Mouse (Mus musculus) midbrain, postnatal 0 days (tissue): ENCODE results near the gene Ccna2. TPM values are rescaled to one million over a fixed set of nuclear protein-coding genes. Genes with fewer than 3 reads are reported as not detected.

Experiments used
- ATAC-seq: fragments of 200-750 bp; cut with Nextera tagmentation; 2 replicates; pipeline ENCODE4 v1.8.0; 2017; ENCODE audit warnings: moderate number of reproducible peaks, mild to moderate bottlenecking, moderate TSS enrichment, moderate library complexity; ENCODE audit not compliant: low FRiP score
- DNase-seq: peaks from one replicate; pipeline ENCODE4 v3.0.0-alpha.2; 2015; ENCODE audit warnings: low spot score
- H3K27ac ChIP-seq: fragments of 300-500 bp; sonication (generic); 2 replicates; pipeline ENCODE4 v1.5.1; 2014; ENCODE audit warnings: low read depth, mild to moderate bottlenecking, low read length, mixed read lengths
- H3K27me3 ChIP-seq: fragments of 300-500 bp; sonication (generic); 2 replicates; pipeline ENCODE4 v1.6.1; 2014; ENCODE audit warnings: low read length, control low read depth, mixed read lengths; ENCODE audit not compliant: insufficient read depth
- H3K36me3 ChIP-seq: fragments of 300-500 bp; sonication (generic); 2 replicates; pipeline ENCODE4 v1.6.1; 2014; ENCODE audit warnings: low read length, control low read depth, mixed read lengths; ENCODE audit not compliant: insufficient read depth
- H3K4me1 ChIP-seq: fragments of 300-500 bp; sonication (generic); 2 replicates; pipeline ENCODE4 v1.6.1; 2014; ENCODE audit warnings: mild to moderate bottlenecking, control low read depth, antibody characterized with exemption, low read length, mixed read lengths; ENCODE audit not compliant: insufficient read depth
- H3K4me2 ChIP-seq: fragments of 300-500 bp; sonication (generic); 2 replicates; pipeline ENCODE4 v1.6.1; 2014; ENCODE audit warnings: low read depth, mild to moderate bottlenecking, low read length, mixed read lengths; ENCODE audit not compliant: poor library complexity, severe bottlenecking
- H3K4me3 ChIP-seq: fragments of 300-500 bp; sonication (generic); 2 replicates; pipeline ENCODE4 v1.5.1; 2014; ENCODE audit warnings: low read depth, mild to moderate bottlenecking, low read length, moderate library complexity
- H3K9ac ChIP-seq: fragments of 300-500 bp; sonication (generic); replicated peaks from 2 replicates; pipeline ENCODE4 v1.6.1; 2014; ENCODE audit warnings: mild to moderate bottlenecking, low read length, moderate library complexity, mixed read lengths; ENCODE audit not compliant: poor library complexity, severe bottlenecking
- H3K9me3 ChIP-seq: fragments of 300-500 bp; sonication (generic); 2 replicates; pipeline ENCODE4 v1.6.1; 2016; ENCODE audit warnings: low read length, control low read depth
- CTCF ChIP-seq: IDR thresholded peaks from 2 replicates; pipeline ENCODE4 v1.5.1; 2016; ENCODE audit warnings: antibody characterized with exemption, mild to moderate bottlenecking
- WGBS: fragments of 180-500 bp; shearing (Covaris S2); extraction: QIAGEN DNeasy Blood & Tissue Kit; methylation state at CpG from one replicate; pipeline ENCODE4 v1.1.7; 2014; 5-methylcytosine and 5-hydroxymethylcytosine counted together
- polyA plus RNA-seq: library from polyadenylated mRNA; unstranded; fragments of >200 nt; fragmentation: Nextera tagmentation; extraction: Ambion mirVana; gene quantifications from 2 replicates; pipeline ENCODE4 v1.2.1, GENCODE M21; 2015
- total RNA-seq: library from RNA; depleted of rRNA; stranded (reverse); fragments of >200 nt; gene quantifications from 2 replicates; pipeline ENCODE4 v1.2.3, GENCODE M21; 2014; rRNA removed

Ccna2 gene
- total and polyA plus RNA-seq, 2 experiments from 2014 or later, result 10.5 to 15.0 TPM

- Histone ChIP-seq H3K4me3 (peak within 1 kb of the TSS; percentile 60), H3K27ac (no peak within 1 kb of the TSS), H3K36me3 (no peaks in the 10 kb centered on the region), H3K27me3 (peaks cover 21% of the 10 kb centered on the region; the same call in 1 of the 2 replicates), H3K4me2 (peak within 1 kb of the TSS; percentile 99), H3K4me1 (peaks cover 5% of the 10 kb centered on the region; the same call in 1 of the 2 replicates), H3K9me3 (no peaks in the 10 kb centered on the region), H3K9ac (peak within 1 kb of the TSS; percentile 50)
- under 1% methylated on average over 51 of the region's 51 CpGs for WGBS
- peak; percentile 23 for DNase-seq
- no peak for TF ChIP-seq CTCF
- ATAC-seq, result peak; percentile 68
These were observed 50.6 kb downstream of the Ccna2 start, which contains the start of gene Gm11549 for GRCm38 (mm10) chr3:36521073-36522060. Gm11549 (minus strand) TSS chr3:36521813.

GRCm38 (mm10) chr3:36516196-36516595 lies 55.8 kb downstream of the Ccna2 start:
- no peak overlapping the region for H3K4me3 ChIP-seq
- TF ChIP-seq CTCF, result no peak
- ATAC-seq, result no peak
- H3K27me3 ChIP-seq, result peaks cover 12% of the 10 kb centered on the region; the same call in 1 of the 2 replicates
- no peak overlapping the region for H3K4me2 ChIP-seq
- WGBS, result 91% methylated on average over 9 of the region's 9 CpGs
- no peaks in the 10 kb centered on the region for H3K9me3 ChIP-seq
- H3K9ac ChIP-seq, result no peak overlapping the region
- no peak overlapping the region for H3K27ac ChIP-seq
- peaks cover 3% of the 10 kb centered on the region; the same call in 1 of the 2 replicates for H3K4me1 ChIP-seq
- no peaks in the 10 kb centered on the region for H3K36me3 ChIP-seq
- DNase-seq, result no peak

Other genes starting within 250 kb of the Ccna2 start
- 27.9 and 28.2 TPM in 2 replicates for gene Anxa5, start 96.3 kb downstream of the Ccna2 start, total RNA-seq
- gene Anxa5, start 96.3 kb downstream of the Ccna2 start, polyA plus RNA-seq, result 43.1 and 48.4 TPM in 2 replicates
- not detected in 2 replicates for gene 1810062G17Rik, start 96.2 kb downstream of the Ccna2 start, total RNA-seq
- 0.23 and 0.44 TPM in 2 replicates for gene 1810062G17Rik, start 96.2 kb downstream of the Ccna2 start, polyA plus RNA-seq
- 0.22 and 0.42 TPM in 2 replicates for gene Gm11549, start 50.3 kb downstream of the Ccna2 start, total RNA-seq
- 0.28 and 0.31 TPM in 2 replicates for gene Gm11549, start 50.3 kb downstream of the Ccna2 start, polyA plus RNA-seq
- 42.5 and 53.9 TPM in 2 replicates for gene Exosc9, start 19.5 kb downstream of the Ccna2 start, total RNA-seq
- gene Exosc9, start 19.5 kb downstream of the Ccna2 start, polyA plus RNA-seq, result 68.2 and 70.9 TPM in 2 replicates
- gene Bbs7, start 41.3 kb upstream of the Ccna2 start, total RNA-seq, result 13.2 and 16.8 TPM in 2 replicates
- 15.6 and 16.2 TPM in 2 replicates for gene Bbs7, start 41.3 kb upstream of the Ccna2 start, polyA plus RNA-seq
- gene Trpc3, start 118.0 kb upstream of the Ccna2 start, total RNA-seq, result 21.5 and 29.9 TPM in 2 replicates
- 9.0 and 9.9 TPM in 2 replicates for gene Trpc3, start 118.0 kb upstream of the Ccna2 start, polyA plus RNA-seq